Mouse (Mus musculus) erythroblast, adult 5-6 weeks (primary cell): ENCODE data around the gene Adcy5. TPM values are rescaled to one million over a fixed set of nuclear protein-coding genes. Genes with fewer than 3 reads are reported as not detected.

ENCODE experiments used
- ATAC-seq: replicated peaks from 2 replicates; pipeline ENCODE4 v1.8.0; 2016; ENCODE audit warnings: moderate number of reproducible peaks, mild to moderate bottlenecking, moderate TSS enrichment, inconsistent platforms; ENCODE audit not compliant: poor library complexity, low FRiP score, severe bottlenecking
- total RNA-seq, 2 experiments: library from RNA; stranded (forward) in 1 of 2; stranded (reverse) in 1 of 2; fragments of 150-400 nt in 1 of 2; fragments of 200-764, 138-1000 nt in 1 of 2; gene quantifications; 2 replicates each; pipeline versions ENCODE4 v1.2.3 to v1.2.4; 2015 to 2017; ENCODE audit warnings: low replicate concordance in 2 of 2

The Adcy5 gene
- total RNA-seq, 2 experiments from 2014 or later, result not detected

DNA sequence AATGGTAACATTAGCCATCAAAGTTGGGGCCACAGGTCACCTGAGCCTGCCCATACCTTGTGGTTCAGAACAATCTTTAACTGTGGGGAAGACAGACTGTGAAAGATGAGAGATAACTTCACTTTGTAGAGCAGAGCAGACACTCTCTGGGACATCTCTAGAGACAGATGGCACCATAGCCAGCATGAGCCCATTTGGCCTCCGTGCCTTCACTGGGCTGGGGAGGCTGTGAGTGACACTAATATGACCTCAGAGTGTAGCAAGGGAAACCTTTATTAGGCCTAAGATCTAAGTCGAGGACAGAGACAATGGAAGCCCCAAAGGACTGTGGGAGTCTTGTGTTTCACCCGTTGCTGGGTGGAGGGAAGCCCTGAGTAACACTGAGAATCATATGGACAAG lies 92.7 kb downstream of the Adcy5 start:
- no peak for ATAC-seq

DNA sequence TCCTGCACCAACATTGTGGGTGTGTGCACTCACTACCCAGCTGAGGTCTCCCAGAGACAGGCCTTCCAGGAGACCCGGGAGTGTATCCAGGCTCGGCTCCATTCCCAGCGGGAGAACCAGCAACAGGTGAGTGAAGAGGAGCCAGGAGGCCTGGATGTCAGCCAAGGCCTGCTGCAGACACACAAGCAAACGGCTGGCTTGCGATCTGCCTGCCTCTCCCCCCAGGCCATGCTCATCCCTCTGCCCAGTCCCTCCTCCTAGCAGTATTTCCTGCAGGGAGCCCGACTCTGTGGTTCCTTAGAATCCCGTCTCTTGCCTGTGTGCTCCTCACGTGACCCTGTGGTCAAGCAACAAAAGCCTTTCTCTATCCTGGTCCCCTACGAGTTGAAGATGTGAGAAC lies 94.1 kb downstream of the Adcy5 start:
- ATAC-seq, result no peak

DNA sequence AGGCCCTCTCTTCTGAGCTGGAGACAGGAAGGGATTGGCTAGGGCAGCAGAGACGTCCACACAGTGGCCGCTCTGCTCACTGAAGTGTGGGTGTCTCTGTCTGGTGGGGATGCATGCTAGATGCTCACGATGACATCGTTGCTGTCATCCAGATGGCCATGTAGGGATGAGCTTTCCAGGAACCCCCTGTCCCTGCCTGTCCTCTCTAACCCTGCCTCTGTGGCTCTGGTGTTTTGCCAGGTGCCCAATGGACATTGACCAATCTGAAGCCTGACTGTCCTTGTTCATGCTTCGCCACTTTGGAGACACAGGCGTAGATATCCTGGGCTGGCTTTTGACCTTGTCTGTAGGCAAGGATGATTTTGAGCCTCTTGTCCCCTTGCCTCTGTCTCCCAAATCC lies 95.1 kb downstream of the Adcy5 start:
- no peak for ATAC-seq

DNA sequence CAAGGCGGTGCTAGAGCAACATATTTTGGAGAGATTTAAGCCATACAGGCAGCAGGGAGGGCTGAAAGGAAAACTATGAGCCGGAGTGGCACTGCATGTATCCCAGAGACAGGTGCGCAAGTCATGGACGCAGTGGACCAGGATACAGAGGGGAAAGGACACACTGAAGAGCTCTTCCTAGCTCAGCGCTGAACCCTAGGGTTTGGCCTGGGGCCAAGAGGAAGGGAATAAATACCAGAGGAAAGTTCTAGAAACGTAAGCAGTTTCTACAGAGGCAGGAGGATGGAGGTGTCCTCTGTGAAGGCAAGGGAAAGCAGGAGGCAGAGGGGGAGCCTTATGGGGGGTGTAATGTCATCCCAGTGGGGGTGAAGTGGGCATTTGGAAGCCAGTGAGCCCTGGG lies 97.0 kb downstream of the Adcy5 start:
- ATAC-seq, result no peak

GRCm38 (mm10) chr16:35252967-35253366 lies 98.3 kb downstream of the Adcy5 start:
- ATAC-seq, result no peak

DNA sequence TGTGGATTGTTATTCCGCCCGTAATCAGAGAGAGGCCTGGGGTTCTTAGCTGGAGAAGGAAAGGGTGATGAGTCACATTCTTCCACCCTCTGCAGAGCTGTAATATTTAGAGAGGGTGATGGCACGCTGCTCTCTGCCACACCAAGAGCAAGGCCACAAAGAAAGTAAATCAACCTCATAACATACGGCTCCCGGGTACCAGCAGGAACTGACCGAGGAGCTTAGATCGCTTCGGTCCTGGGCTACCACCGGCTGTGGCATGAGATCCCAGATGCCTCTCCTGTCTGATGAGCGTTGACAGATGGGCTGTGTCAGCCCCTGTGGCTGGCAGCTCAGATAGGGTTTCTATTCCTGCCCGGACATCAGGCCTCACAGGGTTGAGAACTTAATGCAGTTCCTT lies 101.3 kb downstream of the Adcy5 start:
- ATAC-seq, result no peak

GRCm38 (mm10) chr16:35270353-35270934 lies 115.8 kb downstream of the Adcy5 start:
- ATAC-seq, result peak; percentile 46; the same call in 1 of the 2 replicates

DNA sequence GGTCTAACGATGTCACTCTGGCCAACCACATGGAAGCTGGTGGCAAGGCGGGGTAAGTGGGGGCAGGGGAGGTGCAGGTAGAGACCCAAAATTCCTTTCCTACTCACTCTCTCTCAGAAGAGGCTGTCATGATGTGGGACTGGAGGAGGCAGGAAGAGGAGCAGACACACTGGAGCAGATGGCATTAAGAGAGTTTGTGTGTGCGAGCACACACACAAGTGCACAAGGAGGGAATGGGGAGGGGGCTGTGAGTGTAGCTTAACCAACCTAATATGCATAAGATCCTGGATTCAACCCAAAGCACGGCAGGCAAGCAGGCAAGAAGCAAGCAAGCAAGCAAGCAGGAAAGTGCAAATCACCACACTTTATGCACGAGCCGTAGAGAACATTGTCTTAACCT lies 116.3 kb downstream of the Adcy5 start:
- ATAC-seq, result no peak

DNA sequence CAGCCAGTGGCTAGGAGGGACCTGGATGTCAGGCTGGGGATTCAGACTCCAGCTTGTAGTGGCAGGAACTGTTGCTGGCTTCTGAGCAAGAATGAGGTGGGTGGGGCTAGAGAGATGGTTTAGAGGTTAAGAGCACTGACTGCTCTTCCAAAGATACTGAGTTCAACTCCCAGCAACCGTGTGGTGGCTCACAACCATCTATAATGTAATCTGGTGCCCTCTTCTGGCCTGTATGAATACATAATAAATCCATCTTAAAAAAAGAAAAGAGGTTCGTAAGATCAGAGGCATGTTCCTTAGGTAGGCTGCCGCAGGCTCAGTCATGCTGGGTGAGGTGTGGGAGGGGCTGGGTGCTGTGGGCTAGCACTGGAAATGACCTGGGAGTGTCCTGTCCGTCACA lies 116.9 kb downstream of the Adcy5 start:
- ATAC-seq, result no peak

- ATAC-seq, result no peak
Measured at GRCm38 (mm10) chr16:35272417-35272816, 117.7 kb downstream of the Adcy5 start.

GRCm38 (mm10) chr16:35278166-35278565 lies 123.5 kb downstream of the Adcy5 start:
- ATAC-seq, result no peak

GRCm38 (mm10) chr16:35282456-35282855 lies 127.8 kb downstream of the Adcy5 start:
- no peak for ATAC-seq

- ATAC-seq, result no peak
Measured at GRCm38 (mm10) chr16:35285821-35286220, 131.1 kb downstream of the Adcy5 start.

DNA sequence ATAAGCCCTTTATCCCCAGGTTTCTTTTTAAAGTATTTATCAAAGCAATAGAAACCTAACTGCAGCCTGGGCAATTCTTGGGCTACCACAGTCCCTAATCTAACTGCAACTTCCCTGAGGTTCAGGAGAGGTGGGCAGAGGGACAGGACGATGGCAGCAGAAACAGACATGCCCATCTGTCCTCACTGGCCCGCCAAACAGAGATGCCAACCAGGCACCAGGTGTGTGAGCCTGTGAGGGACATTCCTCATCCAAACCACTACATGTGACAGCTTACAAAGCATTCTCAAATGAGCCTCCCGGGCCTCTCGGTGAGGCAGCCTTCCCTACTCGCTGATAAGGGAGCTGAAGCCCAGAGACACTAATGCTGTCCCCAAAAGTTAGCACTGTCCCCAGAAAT lies 132.6 kb downstream of the Adcy5 start:
- ATAC-seq, result no peak

- ATAC-seq, result no peak
Measured at GRCm38 (mm10) chr16:35297786-35298185, 143.1 kb downstream of the Adcy5 start.

DNA sequence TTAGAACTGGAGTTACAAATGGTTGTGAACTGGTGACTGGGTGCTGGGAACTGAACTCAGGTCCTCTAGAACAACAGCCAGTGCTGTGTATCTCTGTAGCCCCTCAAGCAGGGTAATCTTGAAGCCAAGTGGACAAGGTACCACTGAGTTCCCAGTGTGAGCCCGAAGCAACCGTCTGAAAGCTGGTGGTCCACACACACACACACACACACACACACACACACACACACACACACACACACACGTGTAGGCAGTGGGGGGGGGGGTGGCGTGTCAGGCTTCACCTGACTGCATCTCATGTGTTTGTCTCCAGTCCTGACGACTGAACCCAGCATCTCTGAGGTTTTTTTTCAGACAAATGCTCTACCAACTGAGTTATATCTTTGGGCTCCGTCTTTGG lies 145.5 kb downstream of the Adcy5 start:
- no peak for ATAC-seq

- ATAC-seq, result no peak
Measured at GRCm38 (mm10) chr16:35302441-35303280, 148.0 kb downstream of the Adcy5 start.

GRCm38 (mm10) chr16:35303721-35304120 lies 149.0 kb downstream of the Adcy5 start:
- no peak for ATAC-seq

GRCm38 (mm10) chr16:35304416-35304815 lies 149.7 kb downstream of the Adcy5 start:
- ATAC-seq, result no peak

DNA sequence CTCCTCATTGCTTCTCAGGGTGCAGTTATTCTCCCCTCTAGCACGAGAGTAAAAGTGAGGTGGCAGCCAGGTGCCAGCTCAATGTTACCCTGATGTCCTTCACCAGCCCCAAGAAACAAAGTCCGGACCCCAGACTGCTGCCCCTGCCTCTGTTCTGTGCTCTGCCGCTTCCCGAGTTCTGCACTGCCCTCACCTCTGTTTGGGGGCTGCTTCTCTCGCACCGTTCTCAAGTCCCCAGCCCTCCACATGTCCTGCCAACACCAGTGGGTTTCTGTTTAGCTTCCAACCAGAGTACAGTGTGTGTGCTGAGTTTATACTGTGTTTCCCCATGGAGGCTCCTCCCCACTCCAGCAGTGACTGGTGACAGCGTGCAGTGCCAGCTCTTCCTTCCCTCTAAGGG lies 150.5 kb downstream of the Adcy5 start:
- no peak for ATAC-seq

- no peak for ATAC-seq
Measured at GRCm38 (mm10) chr16:35306631-35307030, 152.0 kb downstream of the Adcy5 start.

- no peak for ATAC-seq
Measured at GRCm38 (mm10) chr16:35307331-35307730, 152.7 kb downstream of the Adcy5 start.
